In the genomic region with DNA sequence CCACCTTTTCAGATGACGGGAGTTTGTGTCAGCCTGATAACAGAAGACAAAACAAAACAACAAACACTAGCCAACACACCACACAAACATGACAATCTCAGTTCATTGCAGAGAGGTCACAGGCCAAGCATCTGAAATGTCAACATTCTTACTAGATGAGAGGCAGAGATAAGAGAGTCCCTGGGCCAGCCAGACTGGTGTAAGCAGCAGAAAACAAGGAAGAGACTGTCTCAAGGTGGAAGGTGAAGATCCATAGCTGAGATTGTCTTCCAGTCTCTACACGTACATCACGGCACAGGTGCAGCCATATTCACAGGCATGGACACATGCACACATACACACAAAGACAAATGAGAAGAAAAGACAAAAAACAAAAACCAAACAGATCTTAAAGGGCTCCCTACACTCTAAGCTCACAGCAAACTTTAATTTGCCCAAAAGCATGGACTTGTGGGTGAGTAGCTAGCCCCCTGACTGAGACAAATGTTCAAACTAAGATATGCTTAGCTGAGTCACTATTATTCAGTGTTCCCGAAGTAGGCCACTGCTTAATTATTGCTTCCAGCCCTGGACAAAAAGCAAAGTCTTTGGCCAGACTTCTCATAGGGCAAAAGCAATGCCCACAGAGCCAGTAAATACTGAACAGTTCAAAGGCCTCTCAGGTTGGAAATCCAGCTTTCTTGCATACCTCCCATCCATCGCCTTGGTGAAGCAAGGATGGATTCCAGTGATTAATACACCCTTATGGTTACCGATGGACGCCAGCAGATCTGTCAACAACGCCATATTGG, we compare ENCODE assay signal across 18 mouse cellular contexts.
DNase-seq lines count a peak whose midpoint lies in the region; ATAC-seq and TF ChIP-seq lines count a peak whose summit lies in the region.
"Had no signal": no experiment of that assay in that cellular context is flagged by ENCODE, and none has a peak within 500 bp of the region (broad histone marks: within the 10 kb centered on the region; RNA-seq: fewer than 3 reads in every experiment).

No protein-coding gene starts in this region.

- DNase-seq in kidney, adult 11 months = peak; percentile 54
- DNase-seq in kidney, postnatal 14 days = peak; percentile 31
- no peak for DNase-seq in kidney, postnatal 10 days
- DNase-seq in Muller cell, postnatal 12 days (ENCODE audit: inconsistent ontology term) = peak; percentile 56
- DNase-seq in adipocyte (ENCODE audit: low spot score) = peak; percentile 33
- no peak for DNase-seq in midbrain, postnatal 0 days (ENCODE audit: low spot score)
- DNase-seq: cerebellum, adult 18-20 months; cerebellum, adult 9-11 months; gastrocnemius, postnatal 10 days; heart, adult 2 months had no signal

- TF ChIP-seq CTCF in midbrain, postnatal 0 days (IDR thresholded peaks at IDR 0.05) = no peak

- H3K9me3 ChIP-seq in kidney, embryonic 15.5 days (replicated peaks) = no peaks in the 10 kb centered on the region
- no peaks in the 10 kb centered on the region for H3K9me3 ChIP-seq in midbrain, postnatal 0 days (ENCODE audit: low read length)
- H3K9me3 ChIP-seq: embryonic facial prominence, embryonic 13.5 days; forebrain, embryonic 12.5 days; heart, embryonic 15.5 days; hindbrain, embryonic 10.5 days had no signal

- no peak overlapping the region for H3K9ac ChIP-seq in kidney, embryonic 15.5 days
- H3K9ac ChIP-seq in midbrain, postnatal 0 days (replicated peaks; ENCODE audit: low read length, poor library complexity, severe bottlenecking) = no peak overlapping the region
- H3K9ac ChIP-seq: embryonic facial prominence, embryonic 13.5 days; forebrain, embryonic 12.5 days; heart, embryonic 15.5 days; hindbrain, embryonic 14.5 days had no signal

- ATAC-seq in kidney, embryonic 15.5 days (replicated peaks; ENCODE audit: low FRiP score) = no peak
- ATAC-seq in midbrain, postnatal 0 days (ENCODE audit: low FRiP score) = no peak
- ATAC-seq: forebrain, embryonic 16.5 days had no signal

- no peak overlapping the region for H3K27ac ChIP-seq in kidney, embryonic 15.5 days
- no peak overlapping the region for H3K27ac ChIP-seq in midbrain, postnatal 0 days (ENCODE audit: low read depth, low read length)
- H3K27ac ChIP-seq: embryonic facial prominence, embryonic 13.5 days; forebrain, embryonic 12.5 days; hindbrain, embryonic 10.5 days; hindbrain, embryonic 14.5 days had no signal

- no peak overlapping the region for H3K4me2 ChIP-seq in kidney, embryonic 15.5 days
- no peak overlapping the region for H3K4me2 ChIP-seq in midbrain, postnatal 0 days (ENCODE audit: low read depth, low read length, poor library complexity, severe bottlenecking)
- H3K4me2 ChIP-seq: embryonic facial prominence, embryonic 13.5 days; forebrain, embryonic 12.5 days; heart, embryonic 11.5 days; heart, embryonic 15.5 days; hindbrain, embryonic 14.5 days had no signal

- H3K4me1 ChIP-seq in kidney, embryonic 15.5 days = peaks cover 10% of the 10 kb centered on the region; the same call in 1 of the 2 replicates
- no peaks in the 10 kb centered on the region for H3K4me1 ChIP-seq in midbrain, postnatal 0 days (ENCODE audit: insufficient read depth, low read length)
- H3K4me1 ChIP-seq: embryonic facial prominence, embryonic 13.5 days had no signal

- no peak overlapping the region for H3K4me3 ChIP-seq in kidney, embryonic 15.5 days (replicated peaks)
- no peak overlapping the region for H3K4me3 ChIP-seq in midbrain, postnatal 0 days (ENCODE audit: low read depth, low read length)
- H3K4me3 ChIP-seq: embryonic facial prominence, embryonic 13.5 days; forebrain, embryonic 12.5 days; heart, adult 2 months; heart, embryonic 15.5 days; hindbrain, embryonic 10.5 days had no signal

- 90% methylated on average over 8 of the region's 8 CpGs for WGBS in kidney, embryonic 15.5 days
- WGBS in midbrain, postnatal 0 days = 94% methylated on average over 8 of the region's 8 CpGs

- H3K36me3 ChIP-seq in kidney, embryonic 15.5 days = peaks cover 18% of the 10 kb centered on the region
- H3K36me3 ChIP-seq in midbrain, postnatal 0 days (ENCODE audit: insufficient read depth, low read length) = no peaks in the 10 kb centered on the region
- H3K36me3 ChIP-seq: forebrain, embryonic 12.5 days had no signal

- H3K27me3 ChIP-seq in kidney, embryonic 15.5 days = no peaks in the 10 kb centered on the region
- H3K27me3 ChIP-seq in midbrain, postnatal 0 days (ENCODE audit: insufficient read depth, low read length) = no peaks in the 10 kb centered on the region
- H3K27me3 ChIP-seq: embryonic facial prominence, embryonic 13.5 days; forebrain, embryonic 12.5 days; heart, embryonic 15.5 days had no signal

Comparison
In these comparisons a context has a peak if more than half of its experiments do, and no peak if none do; other contexts are left out.
1. DNase-seq: peak in kidney, adult 11 months (single experiment), kidney, postnatal 14 days (single experiment), Muller cell, postnatal 12 days (single experiment) and adipocyte (single experiment); none in kidney, postnatal 10 days (single experiment) and midbrain, postnatal 0 days (single experiment).